Mouse (Mus musculus): ENCODE data around the gene Ly6g6f.

DNA sequence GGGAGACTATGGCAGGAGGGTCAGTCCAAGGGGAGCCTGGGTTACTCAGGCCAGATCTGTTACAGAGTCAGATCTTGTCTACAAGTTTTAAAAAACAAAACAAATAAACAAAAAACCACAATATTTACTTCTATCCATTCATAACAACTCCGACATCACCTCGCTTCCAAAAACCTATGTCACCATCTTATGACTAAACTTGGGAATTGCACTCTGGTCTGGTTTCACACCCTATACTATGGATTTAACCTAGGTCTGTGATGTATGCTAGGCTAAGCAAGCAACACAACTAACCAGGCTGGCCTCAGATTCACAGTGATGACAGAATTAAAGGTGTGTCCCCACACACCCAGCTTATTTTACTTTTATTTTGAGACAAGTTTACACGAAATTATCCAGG is 21.1 kb upstream of the Ly6g6f start:
- TF ChIP-seq EP300 (optimal IDR thresholded peaks at IDR 0.05) (no peak), CTCF (IDR thresholded peaks at IDR 0.05; ENCODE audit: low read depth) (peak; percentile 55)

Data from stomach, postnatal 0 days (tissue).